Mouse (Mus musculus) layer of hippocampus, adult 2 months (tissue): Measurements from ENCODE around the gene Rbl2. TPM values are rescaled to one million over a fixed set of nuclear protein-coding genes. Genes with fewer than 3 reads are reported as not detected.

Source experiments
- DNase-seq, 2 experiments: peaks; one replicate each; pipeline ENCODE4 v3.0.0; 2022; ENCODE audit warnings: low spot score in 2 of 2
- H3K27ac ChIP-seq: fragments of 200-600 bp; 2 replicates; pipeline ENCODE4 v1.8.1; 2022
- H3K4me3 ChIP-seq: fragments of 200-600 bp; 2 replicates; pipeline ENCODE4 v1.8.1; 2022; ENCODE audit warnings: mild to moderate bottlenecking
- CTCF ChIP-seq: fragments of 200-600 bp; conservative IDR thresholded peaks from 2 replicates; pipeline ENCODE4 v1.8.1; 2022; ENCODE audit warnings: antibody characterized with exemption, mild to moderate bottlenecking, moderate library complexity
- long read RNA-seq, 2 experiments: library from polyadenylated mRNA; stranded (forward); transcript quantifications; one replicate each; pipeline ENCODE4 v2.0.0; 2021; ENCODE audit warnings: borderline mapping rate in 2 of 2
- total RNA-seq, 2 experiments: library from RNA; stranded (reverse); gene quantifications; 2 replicates each; pipeline ENCODE4 v1.2.3; 2021

Gene Rbl2
- total RNA-seq: 10 to 100 TPM; 38.5 to 42.3 TPM
- long read RNA-seq, experiment 1, full-length matches to known transcripts: 24 of 37 reads
- long read RNA-seq, experiment 1, partial matches to known transcripts: 5 of 37 reads
- long read RNA-seq, experiment 1, other reads (novel, unspliced or antisense): 8 of 37 reads
- long read RNA-seq, experiment 2, full-length matches to known transcripts: 37 of 51 reads
- long read RNA-seq, experiment 2, partial matches to known transcripts: 6 of 51 reads
- long read RNA-seq, experiment 2, other reads (novel, unspliced or antisense): 8 of 51 reads

DNA sequence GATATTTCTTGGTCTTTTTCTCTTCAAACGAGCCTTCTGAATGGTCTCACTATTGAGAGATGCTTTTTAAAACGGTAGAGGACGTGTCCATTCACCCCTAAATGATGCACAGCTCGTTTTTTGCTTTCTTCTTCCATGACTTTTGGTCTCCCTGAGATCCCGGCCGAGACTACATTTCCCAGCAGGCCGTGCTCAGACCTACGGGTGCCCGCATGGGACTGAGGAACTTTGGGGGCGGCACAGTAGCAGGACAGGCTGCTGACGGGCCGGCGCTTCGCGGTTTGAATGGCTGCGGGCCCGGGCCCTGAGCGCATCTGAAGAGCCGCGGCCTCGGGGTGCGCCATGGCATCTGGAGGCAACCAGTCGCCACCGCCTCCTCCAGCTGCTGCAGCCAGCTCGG, at the start of gene Rbl2:
TSS of gene Rbl2 (plus strand) at position 224 of the 400 bp plus-strand sequence.
- Histone ChIP-seq H3K27ac (peak within 1 kb of the TSS; percentile 92), H3K4me3 (peak within 1 kb of the TSS; percentile 87)
- 0 out of 2 replicates have a peak, but pooled peaks have one; percentile 8 for TF ChIP-seq CTCF
- DNase-seq: peak; percentile 96 to 97

DNA sequence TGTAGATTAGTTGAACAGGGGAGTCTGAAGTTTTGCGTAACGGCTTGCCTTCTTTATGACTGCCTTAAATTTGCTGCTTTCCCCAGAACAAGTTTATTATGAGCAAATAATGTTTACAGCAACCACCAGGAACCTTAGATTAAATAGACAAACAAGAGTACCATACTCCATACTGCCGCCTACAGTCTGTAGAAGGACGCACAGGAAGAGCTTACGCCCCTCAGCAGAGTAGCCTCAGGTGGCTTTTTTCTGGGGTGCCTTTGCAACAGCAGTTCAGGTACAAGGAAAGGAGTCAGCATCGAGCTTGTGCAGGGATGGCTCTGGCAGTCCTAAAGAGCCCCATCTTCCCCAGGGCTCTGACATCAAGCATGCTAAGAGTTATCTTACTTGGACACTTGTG, 35.4 kb upstream of the Rbl2 start:
- DNase-seq: no peak
- no peak overlapping the region for H3K27ac ChIP-seq
- H3K4me3 ChIP-seq: no peak overlapping the region
- TF ChIP-seq CTCF: peak; percentile 66

DNA sequence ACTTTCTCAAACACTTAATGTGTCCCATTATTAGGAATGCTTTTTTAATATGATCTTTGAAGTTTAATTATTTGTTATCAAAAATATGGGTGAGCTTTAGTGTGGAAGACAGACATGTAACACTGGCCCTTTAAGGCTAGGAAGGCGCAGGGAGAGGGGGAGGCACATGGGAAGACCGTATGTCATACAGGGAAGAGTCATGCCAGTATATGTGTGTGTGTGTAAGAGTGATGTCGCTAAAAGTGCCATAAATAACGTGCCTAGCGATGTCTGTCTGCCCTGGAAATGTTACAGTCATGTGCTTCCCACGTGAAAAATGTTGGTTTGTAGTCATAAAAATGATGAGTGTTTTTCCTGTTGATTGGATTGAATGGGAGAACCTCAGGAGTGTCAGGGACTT, 33.0 kb upstream of the Rbl2 start:
- H3K27ac ChIP-seq: no peak overlapping the region
- H3K4me3 ChIP-seq: no peak overlapping the region
- DNase-seq: no peak
- no peak for TF ChIP-seq CTCF

DNA sequence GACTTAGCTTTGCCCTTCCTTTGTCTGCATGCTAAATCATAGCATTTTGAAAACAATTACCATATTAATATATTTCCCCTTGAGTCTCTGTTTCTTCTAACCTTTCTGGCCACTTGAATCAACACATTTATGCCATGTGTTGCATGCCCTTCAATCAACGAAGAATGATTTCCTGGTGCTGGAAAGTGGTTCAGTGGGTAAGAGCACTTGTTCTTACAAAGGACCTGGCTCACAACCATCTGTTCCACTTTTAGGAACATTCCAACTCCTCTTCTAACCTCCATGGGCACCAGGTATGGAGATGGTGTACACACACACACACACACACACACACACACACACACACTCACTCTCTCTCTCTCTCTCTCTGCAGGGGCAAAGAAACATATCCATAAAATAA, 31.2 kb upstream of the Rbl2 start:
- H3K27ac ChIP-seq: no peak overlapping the region
- no peak for TF ChIP-seq CTCF
- no peak overlapping the region for H3K4me3 ChIP-seq
- DNase-seq: no peak

DNA sequence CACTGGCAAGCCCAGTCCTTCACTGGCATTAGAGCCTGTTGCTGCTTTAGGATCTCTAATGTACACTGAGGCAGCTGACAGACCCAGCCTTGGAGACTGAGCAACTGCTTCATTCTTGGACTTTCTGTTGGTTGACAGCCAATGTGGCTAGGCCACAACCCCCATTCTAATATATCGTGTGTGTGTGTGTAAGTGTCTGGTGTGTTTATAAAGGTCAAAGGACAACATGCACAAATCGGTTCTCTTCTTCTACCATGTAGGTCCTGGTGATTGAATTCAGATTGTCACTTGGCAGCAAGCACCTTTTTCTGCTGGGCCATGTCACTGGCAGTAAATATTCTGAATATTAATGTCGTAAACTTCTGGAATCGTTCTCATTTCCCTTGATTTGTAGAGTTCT, 23.5 kb upstream of the Rbl2 start:
- Histone ChIP-seq H3K27ac (no peak overlapping the region), H3K4me3 (no peak overlapping the region)
- no peak for DNase-seq
- TF ChIP-seq CTCF: no peak

DNA sequence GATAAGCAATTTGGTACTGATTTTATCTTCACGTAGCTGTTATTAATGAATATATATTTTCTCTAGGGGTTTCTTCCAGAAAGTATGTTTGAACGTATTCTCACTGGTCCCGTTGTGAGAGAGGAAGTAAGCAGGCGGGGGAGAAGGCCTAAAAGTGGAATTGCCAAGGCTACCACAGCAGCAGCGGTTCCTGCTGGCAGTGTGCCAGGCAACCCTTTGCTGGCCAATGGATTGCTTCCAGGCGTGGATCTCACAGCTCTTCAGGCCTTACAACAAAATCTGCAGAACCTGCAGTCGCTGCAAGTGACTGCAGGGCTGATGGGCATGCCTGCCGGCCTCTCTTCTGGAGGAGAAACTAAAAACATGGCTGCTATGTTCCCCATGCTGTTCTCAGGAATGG, 18.8 kb upstream of the Rbl2 start:
- Histone ChIP-seq H3K27ac (peak overlapping the region; percentile 54), H3K4me3 (no peak overlapping the region)
- peak; percentile 50 to 58 for DNase-seq
- no peak for TF ChIP-seq CTCF

DNA sequence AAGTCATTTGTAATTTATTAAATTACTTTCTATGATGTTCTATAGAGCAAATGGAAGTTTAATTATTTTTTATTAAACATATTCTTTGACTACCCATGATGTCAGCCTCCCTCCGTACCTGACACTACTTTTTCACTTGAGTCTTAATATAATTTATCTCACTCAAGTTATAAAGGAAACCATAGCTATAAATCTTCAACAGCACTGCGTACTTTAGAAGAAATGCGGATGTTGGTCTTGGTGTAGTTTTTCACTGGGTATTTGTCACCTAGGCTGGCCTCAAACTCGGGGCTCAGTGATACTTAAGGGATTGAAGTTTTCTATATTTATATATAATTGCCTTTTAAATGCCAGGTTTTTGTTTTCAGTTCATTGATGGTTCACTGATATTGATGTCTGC, 15.4 kb upstream of the Rbl2 start:
- TF ChIP-seq CTCF: no peak
- DNase-seq: no peak
- H3K4me3 ChIP-seq: no peak overlapping the region
- no peak overlapping the region for H3K27ac ChIP-seq

DNA sequence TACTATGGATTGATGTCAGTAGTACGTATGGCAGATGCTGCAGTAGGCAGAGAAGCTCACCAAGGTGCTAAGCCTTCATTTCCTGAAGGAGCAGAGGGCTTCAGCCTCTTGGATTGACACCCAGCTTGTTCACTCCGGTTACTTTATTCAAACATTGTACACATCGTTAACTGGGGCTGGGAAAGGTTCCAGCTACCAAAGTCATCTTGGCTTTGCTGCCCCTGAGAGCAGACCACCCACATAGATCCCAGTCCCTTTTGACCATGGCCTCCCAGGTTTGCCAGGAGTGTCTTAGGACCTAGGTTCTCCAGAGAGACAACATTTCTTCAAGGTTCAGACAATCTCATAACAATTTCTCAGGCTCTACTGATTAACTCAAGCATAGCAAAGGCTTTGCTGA, 13.0 kb upstream of the Rbl2 start:
- DNase-seq: no peak
- no peak overlapping the region for H3K4me3 ChIP-seq
- no peak overlapping the region for H3K27ac ChIP-seq
- no peak for TF ChIP-seq CTCF

DNA sequence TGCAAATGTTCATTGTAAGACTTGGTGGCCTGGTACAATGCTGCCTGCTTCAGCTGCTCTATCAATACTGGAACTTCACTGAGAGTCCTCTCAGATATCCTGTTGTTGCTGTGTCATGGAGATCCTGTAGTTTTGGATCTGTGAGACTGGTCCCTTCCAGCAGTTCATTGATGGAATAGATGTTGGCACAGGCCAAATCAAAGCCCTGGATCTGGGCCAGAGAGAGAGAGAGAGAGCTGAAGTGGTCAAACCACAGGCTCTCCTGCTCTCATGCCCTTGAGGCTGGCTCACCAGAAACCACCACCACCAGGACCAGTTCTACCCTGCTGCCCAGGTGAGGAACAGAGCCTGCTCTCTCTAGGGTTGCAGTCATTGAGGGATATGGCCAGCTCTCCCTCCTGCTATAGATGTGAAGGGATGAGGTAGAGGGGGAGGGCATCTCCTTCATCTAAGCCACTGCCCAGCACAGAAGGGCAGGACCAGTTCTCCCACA, 10.7 kb upstream of the Rbl2 start:
- TF ChIP-seq CTCF: no peak
- no peak for DNase-seq
- H3K27ac ChIP-seq: 0 out of 2 replicates have a peak overlapping the region, but pooled peaks have one; percentile 1
- no peak overlapping the region for H3K4me3 ChIP-seq

DNA sequence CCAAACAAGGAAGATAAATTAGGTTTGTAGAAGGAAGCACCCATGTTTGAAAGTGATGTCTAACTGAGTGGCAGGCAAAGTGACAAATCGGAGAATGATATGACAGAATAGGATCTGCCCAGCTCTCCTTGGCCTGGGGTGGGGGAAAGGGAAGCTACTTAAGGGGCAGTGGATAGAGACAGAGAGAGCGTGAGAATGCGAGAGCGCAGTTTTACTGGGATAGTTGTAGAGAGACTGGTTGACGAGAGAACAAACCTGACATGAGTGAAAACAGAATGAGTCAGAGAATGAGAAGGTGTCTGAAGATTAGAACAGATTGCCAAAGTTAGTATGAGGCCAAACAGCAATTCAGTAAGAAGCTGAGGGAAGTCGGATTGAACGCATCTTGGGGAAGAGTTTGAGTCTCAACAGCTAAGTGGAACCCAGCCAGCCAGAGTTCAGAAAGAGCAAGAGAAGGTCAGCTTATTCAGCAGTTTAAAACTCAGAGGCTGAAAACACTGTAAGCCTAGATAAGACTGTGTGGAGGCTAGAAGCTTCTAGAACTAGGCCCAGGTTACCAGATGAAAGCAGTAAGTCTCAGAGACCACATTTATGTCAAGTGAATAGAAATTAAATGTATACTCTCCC, 9.9 kb upstream of the Rbl2 start:
- no peak for DNase-seq
- H3K27ac ChIP-seq: no peak overlapping the region
- H3K4me3 ChIP-seq: no peak overlapping the region
- no peak for TF ChIP-seq CTCF

DNA sequence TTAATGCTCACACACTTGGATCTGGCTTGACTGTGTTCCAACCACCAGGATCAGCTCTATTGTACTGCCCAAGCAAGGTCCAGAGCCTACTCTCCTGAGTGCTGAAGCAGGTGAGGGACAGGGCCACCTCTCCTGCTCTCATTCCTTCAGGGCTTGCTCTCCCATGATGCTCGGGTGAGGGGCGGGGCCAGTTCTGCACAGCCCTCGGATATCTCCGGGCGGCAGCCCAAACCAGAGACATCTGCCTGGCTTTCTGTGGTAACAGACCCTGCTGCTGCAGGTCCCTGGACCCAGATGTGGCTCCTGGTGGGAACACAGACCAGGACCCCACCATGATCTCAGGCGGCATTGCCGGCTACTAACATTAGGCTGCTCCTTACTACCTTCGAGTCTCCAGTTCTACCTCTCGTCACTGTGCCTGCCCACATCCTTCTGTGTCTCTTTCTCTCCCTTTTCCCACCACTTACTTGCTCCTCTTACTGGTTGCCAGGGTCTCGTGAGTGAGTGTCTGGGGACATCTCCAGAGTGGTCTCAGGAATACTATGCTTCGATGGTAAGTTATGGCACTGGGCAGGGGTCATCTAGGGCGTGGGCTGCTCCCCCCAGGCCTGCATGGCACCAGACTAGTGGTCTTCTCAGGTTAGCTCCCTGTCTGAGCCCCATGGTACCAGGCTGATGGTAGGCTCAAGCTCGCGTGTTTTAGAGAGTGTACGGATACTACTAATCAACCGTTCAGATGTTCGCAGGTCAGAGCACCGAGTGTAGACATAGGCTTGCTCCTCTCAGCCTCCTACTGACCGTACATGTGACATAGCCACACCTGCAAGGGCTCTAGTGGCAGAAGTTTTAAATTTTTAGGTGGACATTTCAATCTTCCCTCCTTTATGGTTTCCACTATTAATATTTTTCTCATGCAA, 9.0 kb upstream of the Rbl2 start:
- H3K27ac ChIP-seq: no peak overlapping the region
- TF ChIP-seq CTCF: no peak
- H3K4me3 ChIP-seq: no peak overlapping the region
- no peak for DNase-seq

DNA sequence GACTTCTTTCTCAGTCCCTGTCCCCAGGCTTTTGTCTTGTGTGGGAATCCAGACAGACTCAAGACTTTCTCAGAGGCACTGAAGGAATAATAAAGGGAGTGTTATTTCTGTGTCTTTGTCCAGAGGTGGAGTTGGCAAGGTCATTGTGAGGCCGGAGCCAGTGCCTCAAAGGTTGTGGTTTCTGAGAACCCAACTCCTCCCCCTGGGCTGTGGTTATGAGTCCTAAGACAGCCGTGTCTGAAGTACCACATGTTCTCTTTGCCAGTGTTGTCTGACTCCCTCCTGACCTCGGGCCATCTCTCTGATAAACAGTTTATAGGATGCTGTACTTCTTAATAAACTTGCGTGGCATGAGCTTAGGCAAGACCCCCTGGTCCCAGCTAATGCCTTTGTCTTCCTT, 4.7 kb upstream of the Rbl2 start:
- Histone ChIP-seq H3K4me3 (no peak overlapping the region), H3K27ac (no peak overlapping the region)
- no peak for TF ChIP-seq CTCF
- no peak for DNase-seq

DNA sequence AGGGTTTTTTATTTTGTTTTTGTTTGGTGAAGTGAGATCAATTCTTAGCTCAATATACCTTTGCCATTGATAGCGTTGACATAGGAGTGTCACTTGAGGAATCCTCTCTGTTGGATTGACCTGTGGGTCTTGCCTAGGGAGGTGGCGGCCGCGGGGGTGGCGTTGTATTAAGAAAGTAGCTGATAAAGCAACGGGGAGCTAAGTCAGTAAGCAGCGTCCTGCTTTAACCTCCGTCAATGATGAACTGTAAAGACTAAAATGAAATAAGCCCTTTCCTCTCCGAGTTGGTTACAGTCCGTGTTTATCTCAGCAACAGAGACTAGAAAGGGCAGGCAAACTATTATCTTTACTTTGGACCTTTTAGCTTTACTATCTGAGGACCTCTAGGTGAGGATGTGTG, 450 bp upstream of the Rbl2 start:
- DNase-seq: no peak
- no peak for TF ChIP-seq CTCF
- Histone ChIP-seq H3K4me3 (peak overlapping the region; percentile 87), H3K27ac (peak overlapping the region; percentile 92)
